In the genomic region with DNA sequence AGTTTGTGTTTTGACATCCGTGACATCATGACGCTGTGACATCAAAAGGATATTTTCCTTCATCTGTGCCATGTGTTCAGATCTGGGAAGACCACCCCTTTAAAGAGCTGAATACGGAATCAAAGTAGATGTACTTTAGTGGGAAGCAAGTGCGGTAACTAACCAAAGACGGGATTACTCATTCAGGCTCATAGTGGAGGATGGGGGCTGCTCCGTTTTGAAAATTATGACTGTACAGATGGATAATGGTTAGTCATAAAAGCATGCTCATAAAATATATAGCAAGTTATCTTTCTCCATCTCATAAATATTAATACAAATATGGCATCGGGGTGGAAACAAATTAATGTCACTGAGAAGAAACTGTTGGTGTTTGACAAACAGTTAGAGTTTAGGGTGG, we compare ENCODE assay signal across 14 mouse cellular contexts.
"Had no signal": no experiment of that assay in that cellular context is flagged by ENCODE, and none has a peak within 500 bp of the region (broad histone marks: within the 10 kb centered on the region; RNA-seq: fewer than 3 reads in every experiment).

No protein-coding gene starts in this region.

- H3K27ac ChIP-seq: liver, embryonic 13.5 days; neural tube, embryonic 13.5 days had no signal

- DNase-seq: kidney, adult 18-20 months; kidney, adult 9 months; kidney, postnatal 10 days; kidney, postnatal 36 days; layer of hippocampus, adult 9-11 months; liver, embryonic 13.5 days; lung, adult 2 months; lung, postnatal 14 days; lung, postnatal 4 days; midbrain, embryonic 14.5 days; thymus, adult 18-20 months; thymus, postnatal 4 days had no signal

- H3K4me2 ChIP-seq: liver, embryonic 13.5 days; midbrain, embryonic 11.5 days; neural tube, embryonic 13.5 days had no signal

- H3K9ac ChIP-seq: liver, embryonic 13.5 days; neural tube, embryonic 13.5 days had no signal

- H3K36me3 ChIP-seq: liver, embryonic 13.5 days; neural tube, embryonic 13.5 days had no signal

- H3K9me3 ChIP-seq: liver, embryonic 13.5 days; neural tube, embryonic 13.5 days had no signal

- H3K4me3 ChIP-seq: liver, embryonic 13.5 days; neural tube, embryonic 13.5 days had no signal

- H3K4me1 ChIP-seq: liver, embryonic 13.5 days had no signal

- H3K27me3 ChIP-seq: liver, embryonic 13.5 days had no signal
